Comparison of ENCODE assay signal across 8 mouse cellular contexts in genomic region chr3:105960700-105961099, GRCm38 (mm10). TPM values are rescaled to one million over a fixed set of nuclear protein-coding genes. Genes with fewer than 3 reads are reported as not detected.
DNase-seq lines count a peak whose midpoint lies in the region; ATAC-seq and TF ChIP-seq lines count a peak whose summit lies in the region.

No protein-coding gene starts in this region.

- H3K9ac ChIP-seq in embryonic facial prominence, embryonic 13.5 days: peak overlapping the region; percentile 97; the same call in 1 of the 2 replicates
- H3K9ac ChIP-seq in kidney, embryonic 16.5 days (replicated peaks; ENCODE audit: low read length): no peak overlapping the region
- no peak overlapping the region for H3K9ac ChIP-seq in neural tube, embryonic 12.5 days

- no peak overlapping the region for H3K4me3 ChIP-seq in gastrocnemius, adult 2 months
- peak overlapping the region; percentile 92 for H3K4me3 ChIP-seq in embryonic facial prominence, embryonic 13.5 days
- H3K4me3 ChIP-seq in kidney, embryonic 16.5 days (ENCODE audit: low read length): peak overlapping the region; percentile 95
- H3K4me3 ChIP-seq in neural tube, embryonic 12.5 days: no peak overlapping the region

- TF ChIP-seq CTCF in gastrocnemius, adult 2 months (IDR thresholded peaks at IDR 0.05): peak; percentile 39

- peaks cover 25% of the 10 kb centered on the region for H3K4me1 ChIP-seq in embryonic facial prominence, embryonic 13.5 days
- H3K4me1 ChIP-seq in kidney, embryonic 16.5 days (ENCODE audit: insufficient read depth, low read length): peaks cover 26% of the 10 kb centered on the region
- H3K4me1 ChIP-seq in neural tube, embryonic 12.5 days: peaks cover 23% of the 10 kb centered on the region

- H3K27ac ChIP-seq in gastrocnemius, adult 2 months: no peak overlapping the region
- no peak overlapping the region for H3K27ac ChIP-seq in embryonic facial prominence, embryonic 13.5 days
- no peak overlapping the region for H3K27ac ChIP-seq in kidney, embryonic 16.5 days (ENCODE audit: low read length)
- no peak overlapping the region for H3K27ac ChIP-seq in neural tube, embryonic 12.5 days

- peaks cover 48% of the 10 kb centered on the region for H3K36me3 ChIP-seq in embryonic facial prominence, embryonic 13.5 days
- H3K36me3 ChIP-seq in kidney, embryonic 16.5 days (ENCODE audit: insufficient read depth, low read length): peaks cover 46% of the 10 kb centered on the region
- peaks cover 42% of the 10 kb centered on the region for H3K36me3 ChIP-seq in neural tube, embryonic 12.5 days

- H3K27me3 ChIP-seq in embryonic facial prominence, embryonic 13.5 days: no peaks in the 10 kb centered on the region
- H3K27me3 ChIP-seq in kidney, embryonic 16.5 days (ENCODE audit: insufficient read depth, low read length): no peaks in the 10 kb centered on the region
- no peaks in the 10 kb centered on the region for H3K27me3 ChIP-seq in neural tube, embryonic 12.5 days (replicated peaks)

- 96% methylated on average over 2 of the region's 2 CpGs for WGBS in embryonic facial prominence, embryonic 13.5 days
- 98% methylated on average over 2 of the region's 2 CpGs for WGBS in kidney, embryonic 16.5 days
- WGBS in neural tube, embryonic 12.5 days: 95% methylated on average over 2 of the region's 2 CpGs

- intact Hi-C loops in gastrocnemius, adult 2 months (cut with DNase I): loop anchor here (10.0 kb wide), 1 partner anchor 584 kb away; the partner anchor contains the start of genes Cept1 and Dram2
- intact Hi-C loops in gastrocnemius, postnatal 36 days (cut with DNase I): no loop called here

- H3K4me2 ChIP-seq in embryonic facial prominence, embryonic 13.5 days: peak overlapping the region; percentile 90
- H3K4me2 ChIP-seq in kidney, embryonic 16.5 days (replicated peaks; ENCODE audit: low read depth, low read length): peak overlapping the region; percentile 77
- H3K4me2 ChIP-seq in neural tube, embryonic 12.5 days (replicated peaks): peak overlapping the region; percentile 89

- H3K9me3 ChIP-seq in embryonic facial prominence, embryonic 13.5 days: no peaks in the 10 kb centered on the region
- H3K9me3 ChIP-seq in kidney, embryonic 16.5 days (ENCODE audit: low read length): no peaks in the 10 kb centered on the region
- no peaks in the 10 kb centered on the region for H3K9me3 ChIP-seq in neural tube, embryonic 12.5 days

- ATAC-seq in embryonic facial prominence, embryonic 13.5 days (ENCODE audit: insufficient number of reproducible peaks, insufficient read depth, low FRiP score, low TSS enrichment, low read depth): no peak
- ATAC-seq in kidney, embryonic 16.5 days (ENCODE audit: low FRiP score, low TSS enrichment): no peak
- ATAC-seq in neural tube, embryonic 12.5 days (ENCODE audit: low FRiP score, low read depth): no peak

- no peak for DNase-seq in gastrocnemius, adult 2 months
- DNase-seq in gastrocnemius, postnatal 36 days: no peak
- DNase-seq in B cell, adult 2 months: peak; percentile 37 to 47
- DNase-seq in adrenal gland, postnatal 36 days: no peak
- no peak for DNase-seq in layer of hippocampus, postnatal 10 days (ENCODE audit: low spot score in 2 of 2)

RNA-seq across cellular contexts. Expression of gene Atp5f1, which starts 0.8 kb away (rescaled TPM):
- total RNA-seq in gastrocnemius, adult 2 months (2021): 100 to 1,000 TPM; 520 to 826 TPM
- total RNA-seq in gastrocnemius, postnatal 36 days (2021): 100 to 1,000 TPM; 614 to 667 TPM
- polyA plus RNA-seq in embryonic facial prominence, embryonic 13.5 days (2015; fragmentation: Nextera tagmentation; extraction: Ambion mirVana): 446 and 470 TPM in 2 replicates
- 535 and 587 TPM in 2 replicates for polyA plus RNA-seq in kidney, embryonic 16.5 days (2015; fragmentation: Nextera tagmentation; extraction: Ambion mirVana)
- 518 and 558 TPM in 2 replicates for polyA plus RNA-seq in neural tube, embryonic 12.5 days (2016; fragmentation: Nextera tagmentation; extraction: Ambion mirVana)
- total RNA-seq in adrenal gland, postnatal 36 days (2021): 100 to 1,000 TPM; 351 to 362 TPM
- total RNA-seq in layer of hippocampus, postnatal 10 days (2021): 100 to 1,000 TPM; 325 to 334 TPM

RNA-seq across cellular contexts. Expression of gene Wdr77, which starts 1.5 kb away (rescaled TPM):
- 10 to 100 TPM; 29.4 to 30.5 TPM for total RNA-seq in gastrocnemius, adult 2 months (2021)
- total RNA-seq in gastrocnemius, postnatal 36 days (2021): 10 to 100 TPM; 26.9 to 29.3 TPM
- polyA plus RNA-seq in embryonic facial prominence, embryonic 13.5 days (2015; fragmentation: Nextera tagmentation; extraction: Ambion mirVana): 121 and 124 TPM in 2 replicates
- polyA plus RNA-seq in kidney, embryonic 16.5 days (2015; fragmentation: Nextera tagmentation; extraction: Ambion mirVana): 157 and 161 TPM in 2 replicates
- 99.3 and 102 TPM in 2 replicates for polyA plus RNA-seq in neural tube, embryonic 12.5 days (2016; fragmentation: Nextera tagmentation; extraction: Ambion mirVana)
- 10 to 100 TPM; 65.5 to 68.3 TPM for total RNA-seq in adrenal gland, postnatal 36 days (2021)
- 10 to 100 TPM; 62.4 to 63.4 TPM for total RNA-seq in layer of hippocampus, postnatal 10 days (2021)

RNA-seq across cellular contexts. Expression of gene Ovgp1, which starts 12.8 kb away (rescaled TPM):
- 1 to 10 TPM in 1 of 2 experiments, under 1 TPM in 1; 0.82 to 1.1 TPM for total RNA-seq in gastrocnemius, adult 2 months (2021)
- total RNA-seq in gastrocnemius, postnatal 36 days (2021): under 1 TPM; 0.51 to 0.79 TPM
- 1.5 and 1.6 TPM in 2 replicates for polyA plus RNA-seq in embryonic facial prominence, embryonic 13.5 days (2015; fragmentation: Nextera tagmentation; extraction: Ambion mirVana)
- 1.3 and 1.7 TPM in 2 replicates for polyA plus RNA-seq in kidney, embryonic 16.5 days (2015; fragmentation: Nextera tagmentation; extraction: Ambion mirVana)
- polyA plus RNA-seq in neural tube, embryonic 12.5 days (2016; fragmentation: Nextera tagmentation; extraction: Ambion mirVana): 2.6 and 3.1 TPM in 2 replicates
- total RNA-seq in adrenal gland, postnatal 36 days (2021): under 1 TPM; 0.26 to 0.69 TPM
- total RNA-seq in layer of hippocampus, postnatal 10 days (2021): 1 to 10 TPM; 2.2 to 2.5 TPM

RNA-seq across cellular contexts. Expression of gene I830077J02Rik, which starts 28.2 kb away (rescaled TPM):
- total RNA-seq in gastrocnemius, adult 2 months (2021): under 1 TPM; 0.84 to 0.92 TPM
- total RNA-seq in gastrocnemius, postnatal 36 days (2021): under 1 TPM in 1 of 2 experiments, not detected in 1; 0.26 TPM
- polyA plus RNA-seq in embryonic facial prominence, embryonic 13.5 days (2015; fragmentation: Nextera tagmentation; extraction: Ambion mirVana): 0.41 and 0.49 TPM in 2 replicates
- 0.40 and 0.62 TPM in 2 replicates for polyA plus RNA-seq in kidney, embryonic 16.5 days (2015; fragmentation: Nextera tagmentation; extraction: Ambion mirVana)
- 0.33 and 0.55 TPM in 2 replicates for polyA plus RNA-seq in neural tube, embryonic 12.5 days (2016; fragmentation: Nextera tagmentation; extraction: Ambion mirVana)
- under 1 TPM; 0.66 to 0.76 TPM for total RNA-seq in adrenal gland, postnatal 36 days (2021)
- 1 to 10 TPM; 1.2 to 1.6 TPM for total RNA-seq in layer of hippocampus, postnatal 10 days (2021)

RNA-seq across cellular contexts. Expression of gene Pifo, which starts 53.7 kb away (rescaled TPM):
- not detected for total RNA-seq in gastrocnemius, adult 2 months (2021)
- total RNA-seq in gastrocnemius, postnatal 36 days (2021): not detected
- polyA plus RNA-seq in embryonic facial prominence, embryonic 13.5 days (2015; fragmentation: Nextera tagmentation; extraction: Ambion mirVana): 0.39 and 0.70 TPM in 2 replicates
- 0.24 and 0.33 TPM in 2 replicates for polyA plus RNA-seq in kidney, embryonic 16.5 days (2015; fragmentation: Nextera tagmentation; extraction: Ambion mirVana)
- 0.22 TPM in 1 of 2 replicates, not detected in the other for polyA plus RNA-seq in neural tube, embryonic 12.5 days (2016; fragmentation: Nextera tagmentation; extraction: Ambion mirVana)
- not detected for total RNA-seq in adrenal gland, postnatal 36 days (2021)
- 1 to 10 TPM in 1 of 2 experiments, under 1 TPM in 1; 0.65 to 1.4 TPM for total RNA-seq in layer of hippocampus, postnatal 10 days (2021)

Comparison
In these comparisons a context has a peak if more than half of its experiments do, and no peak if none do; other contexts are left out.
1. DNase-seq: peak in B cell, adult 2 months (2 of 2); none in gastrocnemius, adult 2 months (single experiment), gastrocnemius, postnatal 36 days (0 of 2), adrenal gland, postnatal 36 days (0 of 2) and layer of hippocampus, postnatal 10 days (0 of 2).
2. H3K4me3 ChIP-seq: peak in embryonic facial prominence, embryonic 13.5 days (single experiment) and kidney, embryonic 16.5 days (single experiment); none in gastrocnemius, adult 2 months (single experiment) and neural tube, embryonic 12.5 days (single experiment).
3. Peak in every context shown above with its lines, with median percentiles within 50 percentile points of each other: H3K4me2 ChIP-seq.